Mouse (Mus musculus): ENCODE measurements around the gene Crtc3.

GRCm38 (mm10) chr7:80575750-80576149 is 112.9 kb downstream of the Crtc3 start:
- TF ChIP-seq POLR2A (IDR thresholded peaks at IDR 0.05; ENCODE audit: extremely low read depth, insufficient read depth, low read length) (no peak), CTCF (IDR thresholded peaks at IDR 0.05; ENCODE audit: low read depth, low read length) (no peak)

Measured in liver, adult 2 months (tissue).